ENCODE assay signal across 21 mouse cellular contexts in the genomic region with DNA sequence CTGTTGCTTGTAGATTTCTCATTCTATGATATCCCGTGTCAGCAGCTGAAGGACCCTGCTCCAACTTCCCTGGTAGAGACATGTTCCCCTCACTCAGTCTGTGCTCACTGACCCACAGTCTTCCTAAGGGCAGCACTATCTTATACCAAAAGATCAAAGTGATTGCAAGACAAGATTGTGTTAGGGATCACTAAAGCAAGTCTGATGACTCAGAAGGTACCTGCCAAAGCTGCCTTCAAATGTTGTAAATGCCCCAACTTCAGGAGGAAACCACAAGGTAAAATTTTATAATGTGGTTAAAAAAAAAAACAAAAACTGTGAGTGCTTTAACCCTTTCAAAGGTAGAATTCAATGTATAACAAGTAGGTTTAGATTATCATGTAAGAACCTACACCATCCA. TPM values are rescaled to one million over a fixed set of nuclear protein-coding genes. Genes with fewer than 3 reads are reported as not detected.
DNase-seq lines count a peak whose midpoint lies in the region; ATAC-seq lines count a peak whose summit lies in the region.
"Had no signal": no experiment of that assay in that cellular context is flagged by ENCODE, and none has a peak within 500 bp of the region (broad histone marks: within the 10 kb centered on the region; RNA-seq: fewer than 3 reads in every experiment).

No protein-coding gene starts in this region.

- ATAC-seq in inflammation-experienced regulatory T-cells, adult 6 months: peak; percentile 96
- ATAC-seq: forebrain, embryonic 15.5 days; hindbrain, postnatal 0 days; intestine, embryonic 15.5 days had no signal

- peak; percentile 44 for DNase-seq in CD4-positive helper T cell, adult 2 months (ENCODE audit: low read depth, low spot score)
- DNase-seq in T-cell, adult 2 months (ENCODE audit: low spot score): peak; percentile 8
- no peak for DNase-seq in cerebellum, adult 18-20 months
- DNase-seq in gastrocnemius, adult 18-20 months (ENCODE audit: low spot score): no peak
- DNase-seq in urinary bladder, adult 18-20 months (ENCODE audit: low spot score in 2 of 2): no peak
- DNase-seq: adrenal gland, adult 2 months; adrenal gland, postnatal 25 days; cerebellum, adult 11-12 months; cerebellum, adult 9-10 months; cerebellum, postnatal 14 days; gastrocnemius, postnatal 10 days; gastrocnemius, postnatal 36 days; heart, adult 2 months; heart, postnatal 14 days; heart, postnatal 4 days; kidney, adult 11 months had no signal

RNA-seq across cellular contexts. Expression of a gene that starts 10.4 kb away (rescaled TPM):
- polyA plus RNA-seq in inflammation-experienced regulatory T-cells, adult 6 months (2017; shearing (Covaris generic)): 1 to 10 TPM; 1.5 to 5.8 (median 2.8) TPM
- 1 to 10 TPM; 4.4 to 6.7 TPM for total RNA-seq in gastrocnemius, adult 18-20 months (2021)
- polyA plus RNA-seq: erythroblast, embryonic 14.5 days had no signal

Comparison
In these comparisons a context has a peak if more than half of its experiments do, and no peak if none do; other contexts are left out.
1. DNase-seq: peak in CD4-positive helper T cell, adult 2 months (single experiment) and T-cell, adult 2 months (single experiment); none in cerebellum, adult 18-20 months (0 of 2), gastrocnemius, adult 18-20 months (single experiment) and urinary bladder, adult 18-20 months (0 of 2).